Mouse (Mus musculus): ENCODE results near the gene Pik3c2b. TPM values are rescaled to one million over a fixed set of nuclear protein-coding genes. Genes with fewer than 3 reads are reported as not detected.
A peak's percentile ranks its signal among the peaks of the same experiment; 100 is the strongest.
"Not testable (repeated sequence)": the region's sequence is repeated elsewhere in the genome, so short reads cannot be mapped to it uniquely, and the experiment has no call there.

The Pik3c2b gene
- 10 to 100 TPM; 17.9 to 20.4 TPM for total RNA-seq (2021)

- intact Hi-C loops (cut with DNase I): no loop called here
- no peak for DNase-seq
Measured at GRCm38 (mm10) chr1:133045011-133045860, at the start of gene Pik3c2b. Gene Pik3c2b, plus strand, starts transcription at chr1:133045667.

DNA sequence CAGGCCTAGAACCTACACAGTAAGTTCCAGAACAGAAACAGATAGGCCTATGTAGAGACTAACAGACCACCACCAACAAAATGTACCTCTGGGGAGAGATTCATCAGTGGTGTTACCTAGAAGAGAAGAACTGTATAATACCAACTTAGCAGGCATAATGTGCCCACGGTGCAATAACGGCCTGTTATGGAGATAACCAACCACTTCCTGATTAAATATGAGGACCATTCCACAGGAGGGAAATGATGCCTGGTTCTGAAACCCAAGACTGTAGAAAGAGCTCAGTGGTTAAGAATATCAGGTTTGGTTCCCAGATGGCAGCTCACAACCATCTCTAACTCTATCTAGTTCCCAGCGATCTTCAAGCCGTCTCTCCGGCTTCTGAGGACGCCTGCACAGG, 45.1 kb upstream of the Pik3c2b start:
- intact Hi-C loops (cut with DNase I): no loop called here
- DNase-seq: no peak

DNA sequence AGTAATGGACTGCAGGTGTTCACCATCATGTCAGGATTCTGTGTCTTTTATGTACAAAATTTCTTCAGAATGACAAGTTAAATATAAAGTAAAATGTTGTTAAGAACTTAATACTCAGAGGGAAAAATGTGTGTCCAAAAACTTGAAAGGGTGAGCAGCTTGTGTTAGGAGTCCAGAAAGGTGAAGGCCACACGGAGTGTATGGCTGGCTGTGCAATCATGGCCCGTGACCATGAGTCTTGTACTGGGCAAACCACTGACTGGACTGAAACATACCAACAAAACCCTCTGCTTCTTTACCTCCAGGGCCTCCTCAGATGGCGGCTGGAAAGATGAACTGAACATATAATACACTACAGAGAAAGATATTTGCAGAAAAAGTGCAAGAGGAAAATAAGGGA, 38.9 kb upstream of the Pik3c2b start:
- no peak for DNase-seq
- intact Hi-C loops (cut with DNase I): no loop called here

- intact Hi-C loops (cut with DNase I): no loop called here
- no peak for DNase-seq
Measured at GRCm38 (mm10) chr1:133011955-133012841, 33.3 kb upstream of the Pik3c2b start.

DNA sequence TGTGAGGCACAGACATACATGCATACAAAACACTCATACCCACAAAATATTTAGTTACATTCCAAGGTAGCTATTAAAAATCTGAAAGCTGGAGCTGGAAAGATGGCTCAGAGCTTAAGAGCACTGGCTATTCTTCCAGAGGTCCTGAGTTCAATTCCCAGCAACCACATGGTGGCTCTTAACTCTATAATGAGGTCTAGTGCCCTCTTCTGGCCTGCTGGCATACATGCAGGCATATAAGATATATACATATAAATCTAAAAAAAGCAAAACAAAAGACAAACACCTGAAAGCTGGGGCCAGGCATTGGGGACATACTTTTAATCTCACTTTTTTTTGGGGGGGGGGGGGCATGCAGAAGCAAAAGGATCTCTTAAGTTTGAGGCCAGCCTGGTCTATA, 32.1 kb upstream of the Pik3c2b start:
- intact Hi-C loops (cut with DNase I): no loop called here
- no peak for DNase-seq

GRCm38 (mm10) chr1:133014196-133014595, 31.3 kb upstream of the Pik3c2b start:
- DNase-seq: no peak
- intact Hi-C loops (cut with DNase I): no loop called here

DNA sequence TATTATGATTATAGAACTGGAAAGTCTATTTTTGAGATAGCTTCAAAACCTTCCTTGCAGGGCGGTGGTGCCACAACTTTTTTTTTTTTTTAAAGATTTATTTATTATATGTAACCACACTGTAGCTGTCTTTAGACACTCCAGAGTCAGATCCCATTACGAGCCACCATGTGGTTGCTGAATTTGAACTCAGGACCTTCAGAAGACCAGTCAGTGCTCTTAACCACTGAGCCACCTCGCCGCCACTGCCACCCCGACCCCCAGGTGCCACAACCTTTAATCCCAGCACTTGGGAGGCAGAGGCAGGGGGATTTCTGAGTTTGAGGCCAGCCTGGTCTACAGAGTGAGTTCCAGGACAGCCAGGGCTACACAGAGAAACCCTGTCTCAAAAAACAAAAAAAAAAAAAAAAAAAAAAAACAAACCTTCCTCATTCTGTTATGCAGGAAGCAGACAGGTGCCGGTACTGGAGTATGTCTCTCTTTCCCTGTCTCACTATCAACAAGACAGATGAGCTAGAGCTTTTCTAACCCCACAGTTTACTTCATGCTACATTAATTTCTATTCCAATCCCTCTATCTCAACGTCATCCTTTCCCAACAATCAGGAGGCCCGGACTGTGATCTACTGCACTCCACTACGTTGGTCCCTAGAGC, 28.6 kb upstream of the Pik3c2b start:
- intact Hi-C loops (cut with DNase I): no loop called here
- DNase-seq: no peak

GRCm38 (mm10) chr1:133018580-133018979, 26.9 kb upstream of the Pik3c2b start:
- intact Hi-C loops (cut with DNase I): no loop called here
- DNase-seq: no peak

DNA sequence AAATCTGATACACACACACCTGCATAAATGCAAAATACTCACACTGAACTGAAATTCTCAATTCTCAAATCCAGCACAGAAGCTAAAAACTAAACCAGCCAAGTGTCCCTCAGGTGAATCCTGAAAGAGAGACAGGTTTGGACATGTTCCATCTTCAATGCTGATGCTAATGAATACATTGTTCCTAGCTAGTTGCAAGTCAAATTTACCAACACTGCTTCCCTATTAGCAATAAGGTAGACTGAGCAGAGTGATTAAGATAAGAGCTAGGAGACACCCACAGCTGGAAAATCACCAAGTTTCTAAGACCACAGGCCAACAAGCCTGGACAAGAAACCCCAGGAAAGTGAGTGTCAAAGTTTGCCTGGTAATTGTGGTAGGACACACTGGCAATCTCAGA, 26.2 kb upstream of the Pik3c2b start:
- no peak for DNase-seq
- intact Hi-C loops (cut with DNase I): no loop called here

DNA sequence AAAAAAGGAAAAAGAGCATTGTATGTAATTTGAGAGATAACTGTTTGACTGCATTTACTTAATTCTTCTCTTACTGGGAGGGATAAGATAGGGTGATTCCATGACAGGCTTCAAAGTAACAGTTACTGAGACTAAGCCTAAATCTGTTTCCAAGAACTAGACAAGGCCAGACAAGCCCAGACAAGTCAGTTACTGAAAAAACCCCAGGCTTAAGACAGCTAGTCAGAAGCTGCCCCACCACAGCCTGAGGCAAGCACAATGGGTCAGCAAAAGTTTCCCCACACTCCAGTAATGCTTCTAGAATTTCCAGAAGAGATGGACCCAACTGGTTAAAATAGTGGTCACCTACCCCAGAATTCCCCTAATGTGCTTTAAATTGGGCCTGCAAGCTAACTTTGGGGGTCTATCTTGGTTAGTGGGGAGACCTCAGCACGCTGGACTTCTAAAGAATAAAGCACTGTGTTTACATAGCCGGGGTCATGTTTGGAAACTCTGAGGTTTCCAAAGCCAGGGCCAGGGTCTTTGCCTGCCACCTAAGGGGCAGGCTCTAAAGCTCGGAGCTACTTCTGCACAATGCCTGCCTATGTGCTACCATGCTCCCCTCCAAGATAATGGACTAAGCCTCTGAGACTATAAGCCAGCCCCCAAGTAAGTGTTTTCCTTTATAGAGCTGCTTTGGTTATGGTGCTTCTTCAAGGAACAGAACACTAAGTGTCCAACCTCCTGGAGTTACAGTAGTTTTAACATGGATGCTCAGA, 25.2 kb upstream of the Pik3c2b start:
- intact Hi-C loops (cut with DNase I): no loop called here
- no peak for DNase-seq

DNA sequence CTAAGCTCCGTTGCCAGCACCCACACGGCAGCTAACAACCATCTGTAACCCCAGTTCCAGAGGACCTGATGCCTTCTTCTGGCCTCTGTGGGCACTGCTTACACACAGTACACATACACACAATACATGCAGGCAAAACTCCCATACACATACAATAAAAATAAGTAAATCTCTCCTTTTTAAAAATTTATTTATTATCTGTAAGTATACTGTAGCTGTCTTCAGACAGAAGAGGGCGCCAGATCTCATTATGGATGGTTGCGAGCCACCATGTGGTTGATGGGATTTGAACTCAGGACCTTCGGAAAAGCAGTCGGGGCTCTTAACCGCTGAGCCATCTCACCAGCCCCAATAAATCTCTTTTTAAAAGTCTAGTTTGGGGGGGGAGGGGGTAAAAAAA, 24.1 kb upstream of the Pik3c2b start:
- intact Hi-C loops (cut with DNase I): no loop called here
- DNase-seq: no peak

DNA sequence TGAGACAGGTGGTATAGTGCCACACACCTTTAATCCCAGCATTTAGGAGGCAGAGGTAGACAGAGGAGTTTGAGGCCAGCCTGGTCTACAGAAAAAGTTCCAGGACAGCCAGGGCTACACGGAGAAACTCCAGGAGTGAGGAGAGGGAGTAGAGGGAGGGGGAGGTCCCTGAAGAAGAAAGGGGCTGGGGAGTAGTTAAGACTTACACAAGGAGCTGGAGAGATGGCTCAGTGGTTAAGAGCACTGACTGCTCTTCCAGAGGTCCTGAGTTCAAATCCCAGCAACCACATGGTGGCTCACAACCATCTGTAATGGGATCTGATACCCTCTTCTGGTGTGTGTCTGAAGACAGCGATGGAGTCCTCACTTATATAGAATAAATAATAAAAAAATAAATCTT, 23.5 kb upstream of the Pik3c2b start:
- DNase-seq; intact Hi-C loops (cut with DNase I): not testable (repeated sequence)

DNA sequence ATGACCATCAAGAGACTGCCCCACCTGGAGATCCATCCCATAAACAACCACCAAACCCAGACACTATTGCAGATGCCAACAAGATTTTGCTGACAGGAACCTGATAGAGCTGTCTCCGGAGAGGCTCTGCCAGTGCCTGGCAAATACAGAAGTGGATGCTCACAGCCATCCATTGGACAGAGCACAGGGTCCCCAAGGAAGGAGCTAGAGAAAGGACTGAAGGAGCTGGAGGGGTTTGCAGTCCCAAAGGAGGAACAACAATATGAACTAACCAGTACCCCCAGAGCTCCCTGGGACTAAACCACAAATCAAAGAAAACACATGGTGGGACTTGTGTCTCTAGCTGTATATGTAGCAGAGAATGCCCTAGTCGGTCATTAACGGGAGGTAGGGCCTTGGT, 21.7 kb upstream of the Pik3c2b start:
- DNase-seq; intact Hi-C loops (cut with DNase I): not testable (repeated sequence)

GRCm38 (mm10) chr1:133024426-133024825, 21.0 kb upstream of the Pik3c2b start:
- DNase-seq: no peak
- intact Hi-C loops (cut with DNase I): no loop called here

- intact Hi-C loops (cut with DNase I): no loop called here
- DNase-seq: peak; percentile 78 to 83
Measured at GRCm38 (mm10) chr1:133025051-133025795, 20.2 kb upstream of the Pik3c2b start.

DNA sequence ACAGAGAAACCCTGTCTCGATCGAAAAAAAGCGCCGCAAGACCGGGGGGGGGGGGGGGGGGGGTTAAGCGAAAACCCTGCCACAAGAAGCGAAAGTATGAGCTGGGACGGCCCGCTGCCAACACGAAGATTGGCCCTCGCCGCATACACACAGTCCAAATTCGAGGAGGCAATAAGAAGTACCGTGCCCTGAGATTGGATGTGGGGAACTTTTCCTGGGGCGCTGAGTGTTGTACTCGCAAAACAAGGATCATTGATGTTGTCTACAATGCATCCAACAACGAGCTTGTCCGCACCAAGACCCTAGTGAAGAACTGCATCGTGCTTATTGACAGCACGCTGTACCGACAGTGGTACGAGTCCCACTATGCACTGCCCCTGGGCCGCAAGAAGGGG, 19.7 kb upstream of the Pik3c2b start:
- DNase-seq: peak; percentile 11 to 20
- intact Hi-C loops (cut with DNase I): not testable (repeated sequence)

- DNase-seq: no peak
- intact Hi-C loops (cut with DNase I): no loop called here
Measured at GRCm38 (mm10) chr1:133027126-133027525, 18.3 kb upstream of the Pik3c2b start.

DNA sequence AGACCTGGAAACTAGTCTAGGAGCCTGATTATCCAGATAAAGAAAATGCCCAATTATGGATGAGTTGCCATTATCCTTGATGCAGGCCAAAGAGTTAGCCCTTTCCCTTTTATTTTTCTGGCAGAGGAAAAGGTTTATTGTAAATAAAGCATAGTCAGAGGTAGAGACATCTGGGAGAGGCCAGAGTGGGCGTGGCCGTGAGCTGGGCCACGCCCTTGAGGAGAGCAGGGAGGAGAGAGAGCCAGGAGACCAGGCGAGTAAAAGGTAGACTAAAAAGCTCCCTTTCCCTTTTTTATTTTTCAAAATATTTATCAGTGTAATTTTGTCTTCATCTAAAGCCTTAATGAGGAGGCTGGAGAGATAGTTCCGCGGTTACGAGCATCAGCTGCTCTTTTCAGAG, 17.5 kb upstream of the Pik3c2b start:
- no peak for DNase-seq
- intact Hi-C loops (cut with DNase I): no loop called here

- intact Hi-C loops (cut with DNase I): loop anchor here (10.0 kb wide), 1 partner anchor 575 kb away; no protein-coding TSS in a partner anchor
- DNase-seq: no peak
Measured at GRCm38 (mm10) chr1:133029744-133030143, 15.7 kb upstream of the Pik3c2b start.

GRCm38 (mm10) chr1:133030461-133030860, 15.0 kb upstream of the Pik3c2b start, which contains the start of gene Mdm4:
Gene Mdm4, minus strand, starts transcription at chr1:133030561.
- DNase-seq: no peak
- intact Hi-C loops (cut with DNase I): loop anchor here (10.0 kb wide), 1 partner anchor 574 kb away; no protein-coding TSS in a partner anchor

Data from heart, postnatal 36 days (tissue).